Mouse (Mus musculus) thymus, postnatal 25 days (tissue): ENCODE results near the gene Cacna2d2.

Experiments
- DNase-seq: peaks from one replicate; pipeline ENCODE4 v3.0.0; 2022

Gene Cacna2d2

GRCm38 (mm10) chr9:107409449-107409848 is 10.0 kb downstream of the Cacna2d2 start:
- DNase-seq: no peak

GRCm38 (mm10) chr9:107417106-107417505 is 17.7 kb downstream of the Cacna2d2 start:
- DNase-seq: no peak

- no peak for DNase-seq
These were observed 20.3 kb downstream of the Cacna2d2 start for GRCm38 (mm10) chr9:107419491-107420244.

GRCm38 (mm10) chr9:107420898-107421297 is 21.5 kb downstream of the Cacna2d2 start:
- no peak for DNase-seq

GRCm38 (mm10) chr9:107422878-107423277 is 23.5 kb downstream of the Cacna2d2 start:
- DNase-seq: no peak

GRCm38 (mm10) chr9:107424485-107425175 is 25.2 kb downstream of the Cacna2d2 start:
- no peak for DNase-seq

GRCm38 (mm10) chr9:107427876-107428275 is 28.5 kb downstream of the Cacna2d2 start:
- DNase-seq: no peak

GRCm38 (mm10) chr9:107428451-107429186 is 29.2 kb downstream of the Cacna2d2 start:
- no peak for DNase-seq

GRCm38 (mm10) chr9:107430445-107430844 is 31.0 kb downstream of the Cacna2d2 start:
- no peak for DNase-seq

GRCm38 (mm10) chr9:107432546-107432945 is 33.1 kb downstream of the Cacna2d2 start:
- DNase-seq: no peak

GRCm38 (mm10) chr9:107434851-107435250 is 35.4 kb downstream of the Cacna2d2 start:
- DNase-seq: no peak

- no peak for DNase-seq
These were observed 35.9 kb downstream of the Cacna2d2 start for GRCm38 (mm10) chr9:107435285-107435684.

GRCm38 (mm10) chr9:107442891-107443290 is 43.5 kb downstream of the Cacna2d2 start:
- DNase-seq: no peak

GRCm38 (mm10) chr9:107443324-107443723 is 43.9 kb downstream of the Cacna2d2 start:
- no peak for DNase-seq

- DNase-seq: no peak
These were observed 45.6 kb downstream of the Cacna2d2 start for GRCm38 (mm10) chr9:107445011-107445471.

- no peak for DNase-seq
These were observed 49.5 kb downstream of the Cacna2d2 start for GRCm38 (mm10) chr9:107448805-107449517.

- no peak for DNase-seq
These were observed 52.0 kb downstream of the Cacna2d2 start for GRCm38 (mm10) chr9:107451400-107451799.

- DNase-seq: no peak
These were observed 52.6 kb downstream of the Cacna2d2 start for GRCm38 (mm10) chr9:107451891-107452521.

GRCm38 (mm10) chr9:107452552-107452951 is 53.1 kb downstream of the Cacna2d2 start:
- DNase-seq: peak; percentile 38

- no peak for DNase-seq
These were observed 53.7 kb downstream of the Cacna2d2 start for GRCm38 (mm10) chr9:107453151-107453550.

GRCm38 (mm10) chr9:107456667-107457066 is 57.3 kb downstream of the Cacna2d2 start:
- DNase-seq: no peak

- no peak for DNase-seq
These were observed 63.5 kb downstream of the Cacna2d2 start for GRCm38 (mm10) chr9:107462907-107463306.
